Mouse (Mus musculus) heart, adult 2 months (tissue): ENCODE measurements around the gene Myf6.

Experiments used
- CTCF ChIP-seq: fragments of 200-600 bp; IDR thresholded peaks from 2 replicates; pipeline ENCODE4 v1.8.1; 2022; ENCODE audit warnings: antibody characterized with exemption, mild to moderate bottlenecking, moderate library complexity
- EP300 ChIP-seq: fragments of 200-500 bp; IDR thresholded peaks from 2 replicates; pipeline ENCODE4 v1.6.1; 2011; ENCODE audit warnings: low read depth, low read length, control low read depth; ENCODE audit not compliant: insufficient read depth
- POLR2A ChIP-seq: fragments of 200-500 bp; IDR thresholded peaks from 2 replicates; pipeline ENCODE4 v1.6.1; 2011; ENCODE audit warnings: mild to moderate bottlenecking, low read depth, low read length, control low read depth; ENCODE audit not compliant: insufficient read depth

GRCm38 (mm10) chr10:107519216-107519615 lies 24.7 kb upstream of the Myf6 start:
- TF ChIP-seq CTCF (no peak), POLR2A (no peak), EP300 (no peak)
